Mouse (Mus musculus): ENCODE data around the gene Epha4.

Gene Epha4

DNA sequence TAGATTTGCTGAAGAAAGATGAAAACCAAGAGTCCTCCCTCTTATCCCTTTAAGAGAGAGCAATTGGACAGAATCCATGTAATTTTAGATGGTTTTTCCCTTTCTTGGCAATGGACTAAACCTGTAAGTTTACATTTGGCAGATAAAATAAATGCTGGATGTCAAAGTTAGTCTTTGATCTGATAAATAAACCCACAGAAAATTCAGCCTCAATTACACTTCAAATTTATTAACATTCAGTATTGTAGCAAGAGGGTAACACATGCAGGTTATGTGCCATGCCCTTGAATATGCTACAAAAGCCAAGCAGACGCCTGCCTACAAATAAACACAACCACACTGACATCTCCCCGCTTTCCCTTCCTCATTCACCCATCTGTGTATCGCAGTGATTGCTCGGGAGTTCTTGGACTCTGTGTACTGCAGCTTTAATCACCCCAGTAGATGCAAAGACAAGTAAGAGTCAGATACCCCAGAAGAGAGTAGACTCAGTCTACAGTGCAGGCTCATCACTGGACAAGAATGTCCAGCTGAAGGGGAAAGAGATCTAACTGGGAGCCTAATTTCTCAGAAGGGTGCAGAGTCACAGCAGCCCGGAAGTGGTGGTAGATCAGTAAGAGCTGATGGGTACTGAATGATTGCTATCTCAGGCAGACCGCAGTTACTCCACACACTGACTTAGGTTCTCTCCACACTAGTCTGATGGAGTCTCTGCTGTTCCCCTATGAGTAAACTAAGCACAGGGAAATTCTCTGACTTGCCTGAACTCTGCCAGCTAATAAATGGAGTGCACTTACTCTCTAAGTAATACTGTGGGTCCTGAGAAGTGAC is 29.9 kb downstream of the Epha4 start:
- peak; percentile 71 for DNase-seq (ENCODE audit: low read depth)

DNA sequence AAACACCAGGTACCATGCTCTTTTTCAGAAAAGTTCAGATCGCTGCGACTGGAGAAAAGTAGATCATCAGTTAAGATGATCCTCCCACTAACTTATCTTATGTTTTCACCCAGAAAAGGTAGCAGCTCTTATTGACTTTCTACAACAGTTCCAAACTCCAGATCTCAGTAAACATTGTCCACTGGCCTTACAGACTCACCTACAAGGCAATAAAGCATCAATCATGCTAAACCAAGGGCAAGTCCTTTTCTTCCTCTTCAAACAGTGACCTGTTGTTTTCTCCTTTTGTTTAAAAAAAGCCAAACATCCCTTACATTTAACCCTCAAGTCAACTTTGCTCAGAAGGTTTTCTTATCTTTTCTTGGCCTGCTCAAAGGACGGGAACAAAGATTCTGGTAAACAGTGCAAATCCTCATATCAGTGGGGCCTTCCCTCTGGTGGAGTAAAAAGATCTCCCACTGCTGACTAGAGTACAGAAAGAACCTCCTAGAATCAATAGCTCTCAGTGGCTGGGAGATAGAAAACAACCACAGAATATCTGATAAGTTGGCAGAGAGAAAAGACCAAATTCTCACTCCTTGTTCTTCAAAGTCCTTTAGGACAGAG is 39.0 kb downstream of the Epha4 start:
- no peak for DNase-seq (ENCODE audit: low read depth)

DNA sequence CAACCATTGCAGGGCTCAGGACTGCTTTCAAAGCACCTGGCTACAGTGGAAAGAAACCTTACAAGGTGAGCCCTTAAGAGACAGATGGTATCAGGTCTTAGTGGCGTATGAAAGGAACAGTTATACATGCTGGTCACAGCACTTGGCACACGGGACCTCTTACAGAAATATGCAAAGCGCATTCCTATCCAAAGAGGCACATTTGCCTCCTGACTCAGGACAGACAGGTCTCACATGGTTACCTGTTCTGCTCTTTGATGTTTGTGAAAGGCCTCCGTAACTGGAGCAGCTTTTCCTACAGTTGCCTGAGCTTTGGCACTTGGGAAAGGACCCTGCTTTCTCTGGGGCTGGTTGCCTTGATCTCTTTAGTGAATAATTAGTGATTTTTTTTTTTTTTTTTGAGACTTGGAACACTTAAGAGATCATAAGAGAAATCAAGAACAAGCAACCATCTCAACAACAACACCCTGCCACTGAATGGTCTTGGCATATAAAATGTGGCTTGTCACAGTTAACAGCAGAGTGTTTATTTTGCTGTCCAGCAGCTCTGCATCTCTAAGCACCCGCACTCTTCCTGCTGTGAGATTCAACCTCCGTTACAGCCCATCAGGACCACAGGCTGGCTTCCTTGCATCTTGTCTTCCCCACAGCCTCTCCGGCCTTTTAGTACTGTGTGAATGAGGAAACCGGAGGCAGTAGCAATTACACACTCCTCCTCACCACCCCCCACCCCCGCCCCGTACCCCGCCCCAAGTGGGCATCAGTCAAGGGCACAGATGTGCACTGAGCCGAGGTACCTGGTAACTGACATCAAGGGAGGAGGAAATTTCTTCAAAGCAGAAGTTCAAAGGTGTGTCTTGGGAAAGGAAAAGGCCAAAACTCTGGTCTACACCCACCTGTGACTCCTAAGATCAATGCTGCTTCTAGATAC is 41.2 kb downstream of the Epha4 start:
- no peak for DNase-seq (ENCODE audit: low read depth)

DNA sequence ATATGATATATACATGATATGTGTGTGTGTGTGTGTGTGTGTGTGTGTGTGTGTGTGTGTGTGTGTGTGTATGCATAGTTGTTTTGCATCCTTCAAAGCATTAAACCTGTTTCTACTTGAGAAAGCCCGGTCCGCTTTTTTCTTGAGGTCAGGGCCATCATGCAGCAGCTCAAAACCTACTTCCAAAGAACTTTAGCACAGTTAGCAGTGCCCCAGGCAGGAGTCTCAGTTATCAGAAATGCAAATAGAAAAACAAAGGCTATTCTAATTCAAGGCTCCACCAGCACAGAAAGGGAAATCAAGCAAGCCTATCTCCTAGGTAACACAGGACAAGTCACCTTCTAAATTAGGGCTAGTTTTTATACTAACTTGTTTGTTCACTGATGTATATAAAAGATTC is 42.3 kb downstream of the Epha4 start:
- no peak for DNase-seq (ENCODE audit: low read depth)

DNA sequence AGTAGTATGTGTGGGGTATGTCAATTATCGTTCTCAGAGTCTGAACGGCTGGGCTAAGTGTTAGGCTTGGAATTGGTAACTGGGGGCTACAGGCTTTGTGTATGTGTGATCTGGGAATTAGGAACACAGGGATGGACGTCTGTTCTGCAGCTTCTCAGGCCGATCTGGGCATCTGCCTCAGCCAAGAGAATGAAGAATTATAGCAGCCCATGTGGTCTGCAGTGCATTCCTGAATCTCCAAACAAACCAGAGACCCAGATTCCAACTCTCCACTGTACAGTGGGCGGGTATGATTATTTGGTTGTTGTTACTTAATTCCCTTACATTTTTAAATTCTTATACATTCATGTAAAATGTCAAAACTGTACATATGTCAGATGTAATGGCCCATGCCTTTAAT is 43.4 kb downstream of the Epha4 start:
- peak; percentile 79 for DNase-seq (ENCODE audit: low read depth)

DNA sequence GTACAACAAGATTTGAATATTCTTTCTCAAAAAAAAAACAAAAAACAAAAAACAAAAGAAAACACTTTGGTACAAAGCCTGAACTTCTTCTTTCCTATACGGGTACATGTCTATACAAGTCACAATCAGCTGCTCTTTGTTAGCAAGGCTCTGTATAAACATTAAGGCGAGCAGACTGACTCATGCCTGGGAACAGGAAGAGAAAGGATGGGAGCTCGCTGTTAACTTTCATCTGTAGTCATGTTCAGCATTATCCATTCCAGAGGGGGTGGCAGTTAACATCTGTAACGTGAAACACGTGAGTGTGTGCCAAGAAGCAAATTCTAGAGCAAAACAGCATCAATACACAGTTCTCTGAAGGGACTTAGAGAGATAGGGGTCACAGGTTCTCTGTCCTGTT is 43.9 kb downstream of the Epha4 start:
- DNase-seq (ENCODE audit: low read depth), result peak; percentile 83

DNA sequence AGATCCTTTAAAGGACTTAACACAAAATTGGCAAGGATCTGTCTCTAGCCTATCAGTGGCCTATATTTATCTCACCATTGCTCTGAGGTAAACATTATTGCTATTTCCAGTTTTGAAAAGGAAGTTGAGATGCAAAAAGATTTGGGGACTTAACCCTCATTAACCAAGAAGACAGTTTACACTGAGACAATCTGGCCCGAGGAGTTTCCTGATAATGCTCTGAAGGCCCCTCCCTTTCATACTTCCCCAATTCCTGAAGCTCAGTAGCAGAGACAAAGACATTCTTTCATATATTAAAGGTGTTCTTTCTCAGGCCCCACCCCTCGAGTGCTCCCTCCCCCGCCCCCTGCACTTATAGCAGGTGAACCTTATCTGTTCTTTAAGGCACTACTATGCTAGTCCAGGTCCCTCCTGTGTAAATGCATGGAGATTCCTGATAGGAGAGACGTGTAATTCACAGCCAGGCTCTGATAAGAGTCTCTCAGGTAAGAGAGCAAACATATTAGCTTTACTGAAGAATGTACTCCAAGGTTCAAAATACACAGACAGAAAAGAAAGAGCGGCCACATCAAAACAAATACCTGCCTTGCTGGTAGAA is 46.1 kb downstream of the Epha4 start:
- DNase-seq (ENCODE audit: low read depth), result no peak

DNA sequence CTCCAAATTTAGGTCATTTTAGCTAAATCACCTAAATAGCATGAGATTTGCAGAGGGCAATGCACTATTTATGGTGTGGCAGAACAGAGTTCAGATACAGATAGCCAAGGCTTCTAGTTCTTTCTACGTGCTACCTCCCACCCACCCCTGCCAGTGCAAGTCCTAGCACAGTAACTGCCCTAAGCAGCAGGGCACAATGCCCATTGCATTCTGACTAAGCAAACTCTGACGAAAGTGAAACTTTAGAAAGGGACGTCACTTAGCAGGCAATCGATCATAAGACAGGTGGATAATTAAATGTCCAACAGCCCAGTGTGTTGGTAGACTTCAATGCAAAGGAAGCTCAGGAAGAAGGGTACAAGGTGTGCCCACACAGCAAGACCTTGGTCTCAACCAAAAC is 49.4 kb downstream of the Epha4 start:
- no peak for DNase-seq (ENCODE audit: low read depth)

DNA sequence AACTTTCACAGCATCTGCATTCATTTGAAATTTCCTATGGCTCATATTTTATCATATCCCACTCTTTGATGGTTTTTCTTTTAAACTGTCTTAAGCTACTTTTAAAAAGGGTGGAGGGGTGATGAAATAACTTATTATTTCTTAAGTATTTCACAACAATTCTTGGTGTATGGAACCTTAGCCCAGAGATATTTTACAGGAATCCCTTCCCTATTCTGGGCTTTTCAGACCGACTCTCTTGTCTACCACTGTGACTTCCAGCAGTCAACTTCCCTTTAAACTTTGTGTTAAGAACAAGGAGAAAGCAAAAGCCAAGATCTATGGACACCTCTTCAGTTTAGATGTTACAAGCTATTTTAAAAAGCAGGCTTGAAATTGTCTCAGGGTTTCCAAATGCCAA is 50.8 kb downstream of the Epha4 start:
- peak; percentile 22 for DNase-seq (ENCODE audit: low read depth)

DNA sequence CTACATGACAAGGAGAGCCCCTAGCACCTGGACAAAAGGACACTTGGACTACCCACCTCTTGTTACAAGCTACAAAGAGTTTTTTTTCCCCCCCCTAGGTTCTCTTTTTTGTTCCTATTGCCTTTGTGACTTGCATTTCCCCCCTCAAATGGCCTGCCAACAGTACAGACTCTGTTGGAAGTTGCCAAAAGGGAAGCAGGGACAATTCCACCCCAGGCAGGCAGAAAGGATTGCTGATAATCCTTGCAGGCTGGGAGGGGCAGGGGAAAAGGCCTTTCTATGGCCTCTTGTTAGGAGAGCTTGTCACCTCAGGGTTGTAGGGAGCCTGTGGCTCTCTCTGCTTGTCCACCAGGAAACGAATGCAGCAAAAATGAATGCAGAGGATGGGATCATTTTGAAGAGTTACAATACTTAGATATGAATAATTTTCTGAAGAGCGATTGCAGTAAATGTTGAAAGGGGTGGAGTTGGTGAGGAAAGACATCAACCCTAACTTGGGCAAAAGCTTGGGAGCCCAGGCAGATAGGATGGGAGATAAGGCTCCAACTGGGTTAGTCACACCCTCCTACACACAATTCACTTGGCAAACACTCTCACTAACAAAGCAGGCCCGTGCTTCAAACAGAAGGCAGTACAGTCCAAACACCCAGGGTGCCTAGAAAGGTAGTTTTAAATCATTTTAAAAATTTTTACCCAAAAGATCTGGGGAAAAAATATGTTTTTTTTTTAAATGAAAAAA is 52.8 kb downstream of the Epha4 start:
- DNase-seq (ENCODE audit: low read depth), result peak; percentile 79

DNA sequence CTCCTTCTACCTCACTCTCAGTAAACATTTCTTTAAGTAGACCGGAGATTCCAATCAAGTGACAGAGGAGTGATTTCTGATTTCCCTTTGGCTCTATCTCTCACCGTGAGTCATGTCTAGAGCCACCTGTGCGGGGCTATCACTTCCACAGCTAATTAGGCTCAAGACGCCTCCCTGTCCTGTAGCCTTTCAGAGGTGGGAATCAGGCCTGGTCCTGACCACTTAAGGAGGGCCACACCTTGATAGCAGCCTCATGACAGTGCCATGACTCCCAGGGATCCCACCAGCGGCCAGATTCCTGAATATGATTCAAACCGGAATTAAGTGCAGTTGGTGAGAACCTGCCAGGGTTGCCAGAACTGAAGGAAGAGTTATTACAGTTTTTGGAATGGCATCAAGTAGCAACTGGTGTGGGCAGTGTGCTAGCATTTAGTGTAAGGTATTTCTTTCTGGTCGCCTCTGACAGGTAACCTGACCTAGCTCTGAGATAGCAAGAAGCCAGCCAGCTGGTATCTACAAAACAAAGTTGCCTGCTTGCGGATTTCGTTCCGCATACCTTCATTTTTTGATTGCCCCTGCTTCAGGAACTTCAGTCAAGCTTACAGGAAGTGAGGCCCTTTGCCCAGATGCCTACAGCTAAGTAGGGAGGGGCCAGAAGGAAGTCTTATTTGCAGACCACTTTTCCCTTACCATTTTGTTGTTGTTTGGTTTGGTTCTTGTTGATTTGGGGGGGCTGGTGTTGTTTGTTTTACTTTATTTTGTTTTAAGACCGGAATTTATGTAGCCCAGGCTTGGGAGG is 53.9 kb downstream of the Epha4 start:
- DNase-seq (ENCODE audit: low read depth), result peak; percentile 57

DNA sequence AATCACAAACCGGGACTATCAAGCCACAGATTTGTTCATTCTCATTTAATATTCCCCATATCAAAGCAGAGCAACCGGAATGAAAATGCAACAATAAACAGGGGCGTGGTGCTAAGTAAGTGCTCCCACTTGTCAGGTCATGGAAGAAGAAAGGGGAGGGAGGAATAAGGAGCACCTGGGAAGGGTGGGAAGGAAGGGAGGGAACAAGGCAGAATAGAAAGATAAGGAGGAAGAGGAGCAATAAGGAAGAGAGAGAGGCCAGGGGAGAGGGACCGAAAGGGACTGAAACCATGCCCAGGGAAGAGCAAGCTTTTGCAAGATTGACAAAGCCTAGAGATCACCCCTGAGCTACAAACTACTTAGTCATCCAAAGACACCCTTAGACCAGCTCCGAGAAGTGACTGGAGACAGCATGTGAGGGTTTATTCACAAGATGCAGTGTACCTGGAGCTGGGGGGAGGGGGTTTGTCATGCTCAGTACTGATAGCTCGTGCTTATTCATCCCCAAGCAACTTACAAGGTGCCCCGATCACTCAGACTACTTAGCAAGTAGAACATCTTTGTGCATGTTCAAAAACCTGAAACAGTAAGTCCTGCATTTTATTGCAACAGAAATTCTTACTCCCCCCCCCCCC is 56.0 kb downstream of the Epha4 start:
- no peak for DNase-seq (ENCODE audit: low read depth)

DNA sequence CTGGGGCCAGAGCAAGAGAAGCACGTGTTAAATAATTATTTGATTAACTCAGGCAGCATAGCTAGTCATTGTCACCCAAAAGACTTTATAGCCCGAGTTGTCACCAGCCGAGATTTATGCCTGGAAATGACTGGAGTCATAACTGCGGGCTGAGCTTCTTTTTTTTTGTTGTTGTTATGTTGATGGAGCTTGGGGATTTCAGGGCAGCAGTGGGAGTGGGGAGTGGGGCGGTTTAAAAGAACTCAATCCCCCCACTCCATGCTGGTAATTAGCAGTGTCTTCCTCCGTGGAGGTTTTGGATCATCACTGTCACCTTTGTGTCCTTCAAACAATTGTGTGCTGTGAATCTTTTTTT is 57.5 kb downstream of the Epha4 start:
- no peak for DNase-seq (ENCODE audit: low read depth)

DNA sequence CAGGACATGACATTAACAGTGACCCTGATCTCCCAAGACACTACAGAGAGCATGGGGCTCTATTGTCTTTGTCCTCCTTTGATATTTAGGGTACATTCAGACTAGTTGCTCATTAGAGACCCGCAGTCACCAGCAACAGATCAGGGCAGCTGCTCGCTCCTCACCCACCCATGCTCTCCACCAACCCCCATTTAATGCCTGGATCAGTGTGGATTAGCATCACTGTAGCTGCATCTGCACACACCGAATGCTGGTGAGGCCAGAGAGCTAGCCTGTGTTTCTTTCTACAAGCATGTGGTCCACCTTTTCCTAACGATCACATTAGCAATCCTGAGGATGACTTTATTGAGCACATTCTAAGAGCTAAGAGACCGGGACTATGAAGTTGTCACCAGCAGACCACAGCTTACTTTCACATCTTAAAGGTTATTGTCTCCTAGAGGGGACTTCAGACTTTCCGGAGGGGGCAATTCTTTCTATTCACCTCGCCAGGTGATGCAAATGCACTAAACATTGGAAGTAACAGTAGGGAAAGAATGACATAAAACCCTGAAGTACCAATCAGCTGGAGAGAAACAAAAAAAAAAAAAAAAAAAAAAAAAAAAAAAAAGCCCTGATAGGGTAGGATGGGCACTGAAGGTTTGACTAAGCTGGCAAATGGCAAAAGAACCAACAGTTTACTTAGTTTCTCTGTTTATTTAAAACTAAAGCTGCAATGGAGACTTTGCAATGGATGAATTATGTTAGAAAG is 58.0 kb downstream of the Epha4 start:
- no peak for DNase-seq (ENCODE audit: low read depth)

DNA sequence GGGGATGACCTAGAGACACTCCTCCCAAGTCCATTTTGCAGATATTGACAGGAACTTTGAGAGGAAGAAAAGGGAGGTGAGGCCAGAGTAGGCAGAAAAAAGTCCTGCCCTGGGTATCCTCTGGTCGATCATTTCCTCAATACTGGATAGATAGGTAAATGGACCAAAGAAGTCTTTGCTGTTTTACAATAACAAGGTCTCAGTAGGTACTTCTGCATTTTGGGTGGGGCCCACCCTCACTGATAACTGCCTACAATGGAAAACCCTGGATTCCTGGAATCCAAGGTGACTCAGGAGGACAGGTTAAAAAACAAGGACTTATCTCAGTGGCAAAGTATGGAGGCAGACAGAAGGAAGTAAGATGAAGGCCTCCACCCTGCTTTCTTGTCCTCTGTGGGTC is 61.1 kb downstream of the Epha4 start:
- no peak for DNase-seq (ENCODE audit: low read depth)

DNA sequence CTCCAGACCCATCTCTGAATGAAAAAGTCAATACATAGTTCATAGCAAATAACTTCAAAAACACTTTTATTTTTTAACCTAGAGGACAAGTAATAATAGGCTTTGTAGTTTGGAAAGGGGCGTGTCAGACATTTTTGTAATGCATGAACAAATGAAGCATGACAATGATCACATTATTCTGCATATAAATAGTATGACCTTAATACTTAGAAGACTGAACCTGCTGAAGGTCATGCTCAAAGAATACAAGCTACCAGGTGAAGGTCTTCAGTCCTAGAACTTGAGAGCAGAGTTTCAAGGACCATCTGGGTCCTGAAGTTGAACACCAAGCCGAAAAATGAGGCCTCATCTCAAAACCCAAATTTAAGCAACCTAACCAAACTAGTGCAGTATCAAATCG is 62.2 kb downstream of the Epha4 start:
- DNase-seq (ENCODE audit: low read depth), result no peak

DNA sequence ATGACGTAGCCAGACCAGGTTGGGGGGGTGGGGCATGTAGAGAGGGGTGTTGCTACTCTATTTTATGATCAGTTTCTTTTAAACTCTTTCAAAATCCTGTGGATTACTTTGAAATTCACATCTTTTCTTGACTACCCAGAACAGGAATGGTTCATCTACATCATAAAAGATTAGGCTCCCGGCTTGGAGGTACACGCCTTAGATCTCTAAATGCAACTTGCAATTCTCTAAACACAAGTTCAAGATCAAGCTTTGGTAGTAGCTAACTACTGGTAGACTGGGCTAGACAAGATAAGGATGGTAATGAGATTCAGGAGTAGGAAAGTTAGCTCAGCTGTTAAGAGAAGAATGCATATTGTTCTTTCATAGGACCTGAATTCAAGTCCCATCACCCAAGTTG is 63.3 kb downstream of the Epha4 start:
- DNase-seq (ENCODE audit: low read depth), result no peak

DNA sequence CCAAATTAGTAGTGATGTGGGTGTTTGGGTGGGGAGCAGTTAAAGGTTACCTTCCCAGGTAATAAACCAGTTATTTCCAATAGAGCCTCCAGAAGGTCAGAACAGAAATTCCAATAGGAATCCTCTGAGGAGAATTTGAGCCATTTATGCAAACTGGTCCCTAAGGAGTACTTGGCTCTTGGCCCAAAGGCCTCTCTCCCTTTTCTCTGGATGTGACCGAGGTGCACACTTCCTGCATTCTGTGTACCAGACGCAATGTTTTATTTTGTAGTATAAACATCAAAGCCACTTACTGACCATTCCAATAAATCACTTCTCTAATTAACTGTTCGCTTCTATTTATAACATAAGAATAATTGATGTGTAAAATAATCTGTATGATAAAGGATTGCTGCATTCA is 64.7 kb downstream of the Epha4 start:
- no peak for DNase-seq (ENCODE audit: low read depth)

DNA sequence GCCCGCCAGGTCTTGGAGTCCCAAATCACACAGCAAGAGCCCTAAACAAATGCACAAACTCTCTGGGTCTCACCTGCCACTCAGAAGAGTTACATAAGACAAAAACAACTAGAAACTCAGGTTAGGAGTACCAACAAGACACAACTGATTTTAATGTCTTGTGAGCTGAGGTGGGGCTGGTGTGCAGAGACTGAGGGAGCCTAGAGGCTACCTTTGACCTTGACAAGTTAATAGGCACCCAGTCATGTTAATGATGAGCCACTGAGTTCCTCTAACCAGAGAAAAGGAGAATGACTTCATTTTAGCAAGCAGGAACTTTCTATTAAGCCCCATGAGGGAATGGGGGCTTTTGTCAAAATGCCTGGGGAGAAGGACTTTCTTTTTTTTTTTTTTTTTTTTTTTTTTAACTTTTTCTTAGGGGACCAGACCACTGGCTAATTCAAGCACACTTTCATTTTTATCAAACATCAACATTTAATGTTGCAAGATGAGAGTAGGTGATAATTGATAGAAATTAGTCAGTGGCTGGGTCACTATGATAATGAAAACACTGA is 67.8 kb downstream of the Epha4 start:
- DNase-seq (ENCODE audit: low read depth), result no peak
